Mouse (Mus musculus) bone marrow, adult 2 months (tissue): ENCODE measurements around the gene Reg3b. TPM values are rescaled to one million over a fixed set of nuclear protein-coding genes. Genes with fewer than 3 reads are reported as not detected.

Experiments
- H3K27ac ChIP-seq: fragments of 200-500 bp; 2 replicates; pipeline ENCODE4 v1.5.1; 2012; ENCODE audit warnings: low read depth, mild to moderate bottlenecking, control low read depth, inconsistent platforms, low read length; ENCODE audit not compliant: control insufficient read depth, poor library complexity, insufficient read depth
- H3K4me1 ChIP-seq: fragments of 200-500 bp; 2 replicates; pipeline ENCODE4 v1.6.1; 2011; ENCODE audit warnings: low read length; ENCODE audit not compliant: control insufficient read depth, insufficient read depth
- H3K4me3 ChIP-seq: fragments of 200-500 bp; replicated peaks from 2 replicates; pipeline ENCODE3; 2011; ENCODE audit warnings: mild to moderate bottlenecking, low read depth, low read length, control low read depth; ENCODE audit not compliant: control insufficient read depth
- CTCF ChIP-seq: fragments of 200-500 bp; IDR thresholded peaks from 2 replicates; pipeline ENCODE4 v1.5.1; 2011; ENCODE audit warnings: low read length, control low read depth; ENCODE audit not compliant: control insufficient read depth, insufficient read depth
- POLR2A ChIP-seq: fragments of 200-500 bp; IDR thresholded peaks from 2 replicates; pipeline ENCODE4 v1.6.1; 2011; ENCODE audit warnings: low read depth, mild to moderate bottlenecking, control low read depth, low read length, borderline replicate concordance; ENCODE audit not compliant: control insufficient read depth
- WGBS: fragments of 180-500 bp; shearing (Covaris S2); methylation state at CpG from one replicate; pipeline ENCODE4 v1.1.7; 2018; 5-methylcytosine and 5-hydroxymethylcytosine counted together
- polyA plus RNA-seq: library from polyadenylated mRNA; stranded (reverse); fragments of >200 nt; gene quantifications from 2 replicates; pipeline ENCODE4 v1.2.4, GENCODE M21; 2011; ENCODE audit warnings: low replicate concordance; ENCODE audit not compliant: missing spikeins, insufficient read depth, insufficient read length

The Reg3b gene
- polyA plus RNA-seq: not detected in 2 replicates

GRCm38 (mm10) chr6:78370357-78370756 is at the start of gene Reg3b:
TSS of gene Reg3b (plus strand) at chr6:78370657.
- no peak within 1 kb of the TSS for H3K4me3 ChIP-seq
- TF ChIP-seq POLR2A (no peak), CTCF (no peak)
- no peak within 1 kb of the TSS for H3K27ac ChIP-seq
- no peaks in the 10 kb centered on the region for H3K4me1 ChIP-seq
- 84% methylated on average over 2 of the region's 2 CpGs for WGBS

- H3K4me1 ChIP-seq: no peaks in the 10 kb centered on the region
Measured at GRCm38 (mm10) chr6:78327798-78328197, 42.7 kb upstream of the Reg3b start.

GRCm38 (mm10) chr6:78329166-78329565 is 41.3 kb upstream of the Reg3b start:
- 62% methylated on average over 2 of the region's 2 CpGs for WGBS
- H3K27ac ChIP-seq: no peak overlapping the region
- no peak for TF ChIP-seq POLR2A
- TF ChIP-seq CTCF: no peak
- H3K4me1 ChIP-seq: no peaks in the 10 kb centered on the region
- H3K4me3 ChIP-seq: no peak overlapping the region

More at GRCm38 (mm10) chr6:78327798-78328197, 42.7 kb upstream of the Reg3b start:
- TF ChIP-seq POLR2A (no peak), CTCF (no peak)
- Histone ChIP-seq H3K4me3 (no peak overlapping the region), H3K27ac (no peak overlapping the region)

GRCm38 (mm10) chr6:78331919-78332569 is 38.4 kb upstream of the Reg3b start:
- Histone ChIP-seq H3K27ac (no peak overlapping the region), H3K4me1 (no peaks in the 10 kb centered on the region), H3K4me3 (no peak overlapping the region)
- 32% methylated on average over 7 of the region's 7 CpGs for WGBS
- no peak for TF ChIP-seq CTCF
- no peak for TF ChIP-seq POLR2A

GRCm38 (mm10) chr6:78340296-78340695 is 30.2 kb upstream of the Reg3b start:
- Histone ChIP-seq H3K4me1 (no peaks in the 10 kb centered on the region), H3K4me3 (no peak overlapping the region), H3K27ac (no peak overlapping the region)
- TF ChIP-seq CTCF: no peak
- TF ChIP-seq POLR2A: no peak

GRCm38 (mm10) chr6:78341689-78342088 is 28.8 kb upstream of the Reg3b start:
- H3K27ac ChIP-seq: no peak overlapping the region
- H3K4me1 ChIP-seq: no peaks in the 10 kb centered on the region
- 56% methylated on average over 2 of the region's 2 CpGs for WGBS
- no peak overlapping the region for H3K4me3 ChIP-seq
- no peak for TF ChIP-seq CTCF
- no peak for TF ChIP-seq POLR2A

- H3K4me1 ChIP-seq: no peaks in the 10 kb centered on the region
- 46% methylated on average over 2 of the region's 2 CpGs for WGBS
- TF ChIP-seq POLR2A: no peak
- TF ChIP-seq CTCF: no peak
- H3K4me3 ChIP-seq: no peak overlapping the region
- no peak overlapping the region for H3K27ac ChIP-seq
Measured at GRCm38 (mm10) chr6:78361971-78362563, 8.4 kb upstream of the Reg3b start.

- TF ChIP-seq POLR2A (no peak), CTCF (no peak)
- Histone ChIP-seq H3K27ac (no peak within 1 kb of the TSS), H3K4me1 (no peaks in the 10 kb centered on the region), H3K4me3 (no peak within 1 kb of the TSS)
- 64% methylated on average over 2 of the region's 2 CpGs for WGBS
Measured at GRCm38 (mm10) chr6:78378765-78379164, 8.3 kb downstream of the Reg3b start, which contains the start of gene Reg3d. TSS of gene Reg3d (minus strand) at chr6:78378865.
